Mouse (Mus musculus) thymus, adult 2 months (tissue): ENCODE data around the gene Tubg2. TPM values are rescaled to one million over a fixed set of nuclear protein-coding genes. Genes with fewer than 3 reads are reported as not detected.
"Not testable (repeated sequence)": the region's sequence is repeated elsewhere in the genome, so short reads cannot be mapped to it uniquely, and the experiment has no call there.

Source experiments
- DNase-seq: peaks from one replicate; pipeline ENCODE4 v3.0.0; 2021
- H3K27ac ChIP-seq: fragments of 200-500 bp; 2 replicates; pipeline ENCODE4 v1.5.1; 2012; ENCODE audit warnings: low read length, control low read depth; ENCODE audit not compliant: control insufficient read depth, insufficient read depth
- H3K27me3 ChIP-seq: fragments of 200-500 bp; 2 replicates; pipeline ENCODE4 v1.6.1; 2012; ENCODE audit warnings: mild to moderate bottlenecking, low read length, moderate library complexity, mixed read lengths; ENCODE audit not compliant: control insufficient read depth, insufficient read depth
- H3K36me3 ChIP-seq: fragments of 200-500 bp; 2 replicates; pipeline ENCODE4 v1.6.1; 2012; ENCODE audit warnings: mild to moderate bottlenecking, low read length, moderate library complexity; ENCODE audit not compliant: control insufficient read depth, insufficient read depth
- H3K4me1 ChIP-seq: fragments of 200-500 bp; replicated peaks from 2 replicates; pipeline ENCODE4 v1.6.1; 2012; ENCODE audit warnings: low read length; ENCODE audit not compliant: control insufficient read depth, insufficient read depth
- H3K4me3 ChIP-seq: fragments of 200-500 bp; 2 replicates; pipeline ENCODE4 v1.5.1; 2012; ENCODE audit warnings: mild to moderate bottlenecking, low read length, control low read depth, moderate library complexity; ENCODE audit not compliant: control insufficient read depth, insufficient read depth
- CTCF ChIP-seq: fragments of 200-500 bp; IDR thresholded peaks from 2 replicates; pipeline ENCODE4 v1.5.1; 2012; ENCODE audit warnings: mild to moderate bottlenecking, control low read depth, low read length, moderate library complexity, borderline replicate concordance; ENCODE audit not compliant: control insufficient read depth, poor library complexity, insufficient read depth; ENCODE audit errors: extremely low read depth
- POLR2A ChIP-seq: fragments of 200-500 bp; IDR thresholded peaks from 2 replicates; pipeline ENCODE4 v1.6.1; 2012; ENCODE audit warnings: mild to moderate bottlenecking, low read length, control low read depth, moderate library complexity; ENCODE audit not compliant: control insufficient read depth, poor library complexity, insufficient read depth; ENCODE audit errors: extremely low read depth
- WGBS: fragments of 180-500 bp; shearing (Covaris S2); methylation state at CpG from one replicate; pipeline ENCODE4 v1.1.7; 2018; 5-methylcytosine and 5-hydroxymethylcytosine counted together
- polyA plus RNA-seq: library from polyadenylated mRNA; depleted of rRNA; stranded (reverse); fragments of >200 nt; gene quantifications from 2 replicates; pipeline ENCODE4 v1.2.3, GENCODE M21; 2012

Tubg2 gene
- polyA plus RNA-seq, 1 experiment: 3.3 TPM

DNA sequence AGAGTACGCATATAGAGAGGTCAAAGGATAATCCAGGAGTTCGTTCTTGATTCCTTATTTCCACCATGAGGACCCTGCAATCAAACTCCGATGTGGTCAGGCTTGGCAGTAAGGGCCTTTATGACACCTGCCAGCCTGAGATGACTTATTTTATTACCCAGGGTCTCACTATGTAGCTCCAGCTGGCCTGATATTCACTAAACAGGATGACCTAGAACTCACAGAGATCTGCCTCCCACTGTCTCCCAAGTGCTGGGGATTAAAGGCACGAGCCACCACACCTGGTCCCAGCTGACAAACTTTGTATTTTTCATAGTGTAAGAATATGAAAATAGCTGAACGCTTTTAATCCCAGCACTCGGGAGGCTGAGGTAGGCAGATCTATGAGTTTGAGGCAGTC lies 556 bp upstream of the Tubg2 start:
- WGBS: 91% methylated on average over 6 of the region's 6 CpGs
- DNase-seq: no peak
- Histone ChIP-seq H3K4me1 (peaks cover 6% of the 10 kb centered on the region), H3K27me3 (no peaks in the 10 kb centered on the region), H3K4me3 (no peak overlapping the region), H3K36me3 (no peaks in the 10 kb centered on the region), H3K27ac (no peak overlapping the region)
- TF ChIP-seq POLR2A (no peak), CTCF (no peak)

DNA sequence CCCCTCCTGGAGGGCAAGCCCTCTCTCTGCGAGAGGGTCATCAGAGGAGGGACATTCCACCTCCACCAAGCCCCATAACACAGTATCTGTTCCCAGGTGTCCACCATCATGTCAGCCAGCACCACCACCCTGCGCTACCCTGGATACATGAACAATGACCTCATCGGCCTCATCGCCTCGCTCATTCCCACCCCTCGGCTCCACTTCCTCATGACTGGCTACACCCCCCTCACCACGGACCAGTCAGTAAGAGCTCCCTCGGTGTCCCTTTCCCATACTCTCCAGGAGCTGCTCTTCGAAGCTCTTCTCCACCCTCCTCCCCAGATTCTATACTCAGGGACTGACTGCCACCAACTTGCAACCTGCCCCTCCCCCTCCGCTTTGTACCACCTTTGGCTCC lies 4.4 kb downstream of the Tubg2 start:
- H3K27me3 ChIP-seq, H3K36me3 ChIP-seq, H3K27ac ChIP-seq, H3K4me3 ChIP-seq, DNase-seq: not testable (repeated sequence)
- H3K4me1 ChIP-seq: peaks cover 12% of the 10 kb centered on the region
- 80% methylated on average over 8 of the region's 10 CpGs for WGBS

DNA sequence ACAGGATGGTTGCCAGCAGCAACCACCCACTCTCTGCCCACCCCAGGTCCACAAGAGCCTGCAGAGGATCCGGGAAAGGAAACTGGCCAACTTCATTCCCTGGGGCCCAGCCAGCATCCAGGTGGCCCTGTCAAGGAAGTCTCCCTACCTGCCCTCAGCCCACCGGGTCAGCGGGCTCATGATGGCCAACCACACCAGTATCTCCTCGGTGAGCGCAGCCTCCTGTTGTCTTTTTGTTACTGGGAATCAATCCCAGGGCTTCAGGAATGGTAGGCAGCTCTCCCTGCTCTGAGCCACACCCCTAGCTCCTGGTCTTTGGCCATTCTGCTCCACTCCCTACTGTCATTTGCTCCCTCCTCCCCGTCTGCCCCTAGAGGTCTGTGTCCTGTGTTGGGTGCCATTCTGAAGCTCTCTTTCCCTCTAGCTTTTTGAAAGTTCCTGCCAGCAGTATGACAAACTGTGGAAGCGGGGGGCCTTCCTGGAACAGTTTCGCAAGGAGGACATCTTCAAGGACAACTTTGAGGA lies 5.3 kb downstream of the Tubg2 start:
- WGBS: 87% methylated on average over 8 of the region's 8 CpGs
- not testable (repeated sequence) for H3K4me1 ChIP-seq, H3K4me3 ChIP-seq, H3K36me3 ChIP-seq, DNase-seq, H3K27me3 ChIP-seq, H3K27ac ChIP-seq

DNA sequence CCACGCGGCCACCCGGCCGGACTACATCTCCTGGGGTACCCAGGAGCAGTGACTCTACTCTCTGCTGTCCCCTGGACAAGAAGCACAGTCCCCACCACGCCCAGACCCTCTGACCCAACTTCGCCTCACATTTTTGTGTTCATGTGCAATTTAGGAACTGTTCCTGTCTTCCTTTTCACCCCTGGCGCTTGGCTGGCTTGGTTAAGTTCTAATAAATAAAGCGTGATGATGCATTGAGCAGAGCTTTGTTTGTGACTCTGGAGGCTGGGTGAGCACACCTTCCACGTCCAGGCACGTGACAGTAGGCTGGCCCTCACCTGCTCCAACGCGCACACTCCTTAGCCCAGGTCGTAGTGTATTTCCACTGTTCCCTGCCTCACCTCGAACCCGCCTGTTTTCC lies 5.8 kb downstream of the Tubg2 start:
- WGBS: 95% methylated on average over 15 of the region's 15 CpGs
- peaks cover 3% of the 10 kb centered on the region; the same call in 1 of the 2 replicates for H3K27me3 ChIP-seq
- peaks cover 6% of the 10 kb centered on the region; the same call in 1 of the 2 replicates for H3K4me1 ChIP-seq
- no peaks in the 10 kb centered on the region for H3K36me3 ChIP-seq
- H3K27ac ChIP-seq: no peak overlapping the region
- no peak for TF ChIP-seq CTCF
- TF ChIP-seq POLR2A: no peak
- no peak for DNase-seq
- H3K4me3 ChIP-seq: no peak overlapping the region

DNA sequence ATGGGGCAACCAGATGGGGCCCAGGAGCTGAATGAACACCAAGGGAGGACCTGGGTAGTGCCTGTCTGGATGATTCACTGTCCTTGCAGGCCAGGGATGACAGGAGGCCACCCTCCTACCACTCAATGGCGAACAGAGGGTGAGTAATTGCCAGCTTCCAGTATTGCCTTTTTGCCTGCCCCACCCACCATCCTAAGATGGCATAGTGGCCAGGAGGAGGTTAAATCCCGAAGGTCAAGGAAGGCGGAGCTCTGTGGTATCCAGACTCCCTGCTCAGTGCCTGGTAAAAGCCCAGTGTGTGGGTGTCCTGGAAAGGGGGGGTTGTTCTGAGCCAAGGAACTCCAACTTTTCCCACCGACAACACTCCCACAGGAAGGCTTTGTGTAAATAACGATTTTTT lies 6.6 kb downstream of the Tubg2 start:
- Histone ChIP-seq H3K27me3 (peaks cover 3% of the 10 kb centered on the region; the same call in 1 of the 2 replicates), H3K36me3 (no peaks in the 10 kb centered on the region), H3K4me3 (no peak overlapping the region), H3K27ac (no peak overlapping the region), H3K4me1 (peaks cover 6% of the 10 kb centered on the region; the same call in 1 of the 2 replicates)
- DNase-seq: no peak
- 89% methylated on average over 5 of the region's 5 CpGs for WGBS
- TF ChIP-seq CTCF (no peak), POLR2A (no peak)

DNA sequence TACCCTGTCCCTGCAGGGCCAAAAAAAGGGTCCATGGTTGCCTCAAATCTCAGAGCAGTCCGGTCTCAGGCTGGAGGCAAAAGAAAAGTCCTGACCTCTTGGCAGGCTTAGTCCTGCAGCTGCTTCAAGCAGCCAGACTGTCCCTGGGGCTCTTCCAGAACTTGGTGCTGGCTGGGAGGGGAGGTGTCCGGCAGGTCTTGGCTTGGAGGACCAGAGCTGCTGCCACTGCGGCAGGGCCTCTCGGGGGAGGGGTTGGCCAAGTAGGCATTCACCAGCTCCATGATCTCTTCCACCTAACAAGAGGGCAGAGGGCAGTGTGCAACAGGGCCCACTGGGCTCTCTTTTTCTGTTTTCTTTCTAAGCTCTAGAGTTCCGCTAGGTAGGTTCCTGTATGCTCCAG lies 7.1 kb downstream of the Tubg2 start:
- no peak overlapping the region for H3K4me3 ChIP-seq
- peaks cover 5% of the 10 kb centered on the region; the same call in 1 of the 2 replicates for H3K27me3 ChIP-seq
- H3K36me3 ChIP-seq: no peaks in the 10 kb centered on the region
- WGBS: 93% methylated on average over 5 of the region's 5 CpGs
- peaks cover 6% of the 10 kb centered on the region; the same call in 1 of the 2 replicates for H3K4me1 ChIP-seq
- TF ChIP-seq POLR2A: no peak
- no peak for DNase-seq
- H3K27ac ChIP-seq: no peak overlapping the region

DNA sequence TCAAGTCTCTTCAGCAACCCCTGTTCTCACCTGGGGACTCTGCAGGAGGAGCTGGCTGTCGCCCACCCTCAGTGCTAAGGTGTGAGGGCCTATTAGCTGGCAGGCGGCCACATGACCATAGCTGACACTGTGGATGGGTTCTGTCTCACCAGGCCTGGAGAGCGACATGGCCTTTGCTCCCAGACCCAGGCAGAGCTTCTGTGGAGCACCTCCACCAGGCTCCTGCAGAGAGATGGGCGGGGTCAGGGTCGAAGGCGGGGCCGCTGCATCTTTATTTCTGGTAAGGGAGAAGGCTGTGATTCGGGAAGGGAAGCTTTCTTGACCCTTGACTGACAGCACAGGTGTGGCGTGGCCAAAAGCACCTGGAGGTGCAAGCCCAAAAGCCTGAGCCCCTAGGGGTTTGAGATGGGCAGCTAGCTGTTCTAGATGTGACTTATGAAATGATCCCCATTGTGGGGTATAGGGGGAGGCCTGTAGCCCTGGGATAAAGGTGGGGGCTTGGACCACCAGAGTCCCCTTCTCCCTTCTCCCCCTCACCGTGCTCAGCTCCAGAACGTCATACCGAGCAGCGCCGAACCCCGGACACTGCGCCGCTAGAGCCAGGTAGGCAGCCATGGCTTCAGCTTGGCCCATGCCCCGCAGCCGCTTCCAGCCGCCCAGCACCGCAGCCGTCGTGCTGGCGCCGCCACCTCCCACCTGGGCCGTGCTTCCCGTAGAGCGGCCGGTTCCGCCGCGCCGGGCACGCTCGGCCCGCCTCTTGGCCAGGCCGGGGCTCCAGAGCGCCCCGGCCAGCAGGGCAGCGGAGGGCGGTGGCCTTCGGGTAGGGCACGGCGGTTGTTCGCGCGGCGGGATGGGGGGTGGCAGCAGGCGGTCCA lies 8.0 kb downstream of the Tubg2 start:
- Histone ChIP-seq H3K4me3 (no peak overlapping the region), H3K36me3 (no peaks in the 10 kb centered on the region), H3K4me1 (peaks cover 6% of the 10 kb centered on the region; the same call in 1 of the 2 replicates), H3K27me3 (peaks cover 11% of the 10 kb centered on the region; the same call in 1 of the 2 replicates), H3K27ac (no peak overlapping the region)
- DNase-seq: no peak
- 30% methylated on average over 49 of the region's 49 CpGs for whole genome bisulfite sequencing
- TF ChIP-seq CTCF: 0 out of 2 replicates have a peak, but pooled peaks have one; percentile 15
- TF ChIP-seq POLR2A: no peak
